Mouse (Mus musculus): ENCODE measurements around the gene Krt10. TPM values are rescaled to one million over a fixed set of nuclear protein-coding genes. Genes with fewer than 3 reads are reported as not detected.

The Krt10 gene
- polyA plus RNA-seq, 1 experiment from 2014 or later: 39.9 TPM

GRCm38 (mm10) chr11:99388661-99389060, 503 bp downstream of the Krt10 start:
- Histone ChIP-seq H3K27me3 (ENCODE audit: control insufficient read depth, insufficient read depth, low read length) (no peaks in the 10 kb centered on the region), H3K27ac (no peak overlapping the region), H3K4me3 (replicated peaks; ENCODE audit: low read length) (no peak overlapping the region), H3K9me3 (ENCODE audit: control insufficient read depth, low read length) (no peaks in the 10 kb centered on the region), H3K4me2 (replicated peaks) (no peak overlapping the region), H3K4me1 (replicated peaks; ENCODE audit: control insufficient read depth, insufficient read depth, low read length) (peaks cover 14% of the 10 kb centered on the region), H3K9ac (no peak overlapping the region), H3K36me3 (replicated peaks; ENCODE audit: control insufficient read depth, insufficient read depth) (no peaks in the 10 kb centered on the region)
- DNase-seq (ENCODE audit: low spot score) (no peak), ATAC-seq (ENCODE audit: low FRiP score) (no peak)
- WGBS: 96% methylated on average over 18 of the region's 18 CpGs

DNA sequence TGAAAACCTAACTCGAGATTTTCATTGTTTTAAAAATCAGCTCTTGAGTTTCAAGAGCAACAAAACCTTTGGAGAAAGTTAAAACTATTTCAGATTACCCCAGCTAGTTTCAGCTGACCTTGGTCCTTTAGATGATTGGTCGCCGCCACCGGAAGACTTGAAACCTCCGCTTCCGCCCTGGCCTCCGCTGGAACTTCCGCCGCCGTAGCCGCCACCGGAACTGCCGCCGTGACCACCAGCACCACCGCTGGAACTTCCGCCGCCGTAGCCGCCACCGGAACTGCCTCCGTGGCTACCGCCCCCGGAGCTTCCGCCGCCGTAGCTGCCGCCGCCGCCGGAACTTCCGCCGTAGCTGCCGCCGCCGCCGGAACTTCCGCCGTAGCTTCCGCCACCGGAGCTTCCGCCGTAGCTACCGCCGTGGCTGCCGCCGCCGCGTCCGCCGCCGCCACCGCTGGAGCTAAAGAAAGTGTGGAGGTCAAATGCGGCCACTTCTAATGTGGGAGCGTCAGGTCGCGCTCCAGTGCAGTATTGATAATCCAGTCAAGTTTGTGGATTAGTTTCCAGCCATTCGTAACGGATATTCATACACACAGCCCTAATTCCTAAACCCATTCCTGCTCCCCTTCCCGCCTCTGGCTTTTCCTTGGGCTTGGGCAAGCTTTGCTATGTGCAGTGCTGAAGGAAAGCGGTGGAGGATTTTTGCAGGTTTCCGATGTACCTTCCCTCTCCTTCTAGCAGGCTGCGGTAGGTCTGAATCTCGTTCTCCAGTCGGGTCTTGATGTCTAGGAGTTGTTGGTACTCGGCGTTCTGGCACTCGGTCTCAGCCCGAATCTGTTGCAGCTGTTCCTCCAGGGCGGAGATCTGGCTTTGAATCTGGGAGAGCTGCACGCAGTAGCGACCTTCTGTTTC, 3.1 kb downstream of the Krt10 start:
- Histone ChIP-seq H3K9me3 (ENCODE audit: control insufficient read depth, low read length) (no peaks in the 10 kb centered on the region), H3K9ac (peak overlapping the region; percentile 76), H3K4me3 (replicated peaks; ENCODE audit: low read length) (peak overlapping the region; percentile 51), H3K4me2 (replicated peaks) (peak overlapping the region; percentile 78), H3K27me3 (ENCODE audit: control insufficient read depth, insufficient read depth, low read length) (no peaks in the 10 kb centered on the region; the same call in 1 of the 2 replicates), H3K36me3 (replicated peaks; ENCODE audit: control insufficient read depth, insufficient read depth) (no peaks in the 10 kb centered on the region), H3K4me1 (replicated peaks; ENCODE audit: control insufficient read depth, insufficient read depth, low read length) (peaks cover 14% of the 10 kb centered on the region), H3K27ac (peak overlapping the region; percentile 93)
- WGBS: 3% methylated on average over 71 of the region's 71 CpGs
- ATAC-seq (ENCODE audit: low FRiP score) (peak; percentile 78), DNase-seq (ENCODE audit: low spot score) (peak; percentile 81)

- no peak overlapping the region for H3K27ac ChIP-seq
- no peaks in the 10 kb centered on the region for H3K4me1 ChIP-seq (replicated peaks; ENCODE audit: control insufficient read depth, insufficient read depth, low read length)
- H3K9ac ChIP-seq: no peak overlapping the region
- peak; percentile 79 for DNase-seq (ENCODE audit: low spot score)
- H3K27me3 ChIP-seq (ENCODE audit: control insufficient read depth, insufficient read depth, low read length): no peaks in the 10 kb centered on the region; the same call in 1 of the 2 replicates
- H3K4me2 ChIP-seq (replicated peaks): no peak overlapping the region
- no peak for ATAC-seq (ENCODE audit: low FRiP score)
- no peaks in the 10 kb centered on the region for H3K9me3 ChIP-seq (ENCODE audit: control insufficient read depth, low read length)
- H3K4me3 ChIP-seq (replicated peaks; ENCODE audit: low read length): no peak overlapping the region
- 19% methylated on average over 5 of the region's 5 CpGs for WGBS
- no peaks in the 10 kb centered on the region for H3K36me3 ChIP-seq (replicated peaks; ENCODE audit: control insufficient read depth, insufficient read depth)
These were observed 9.6 kb downstream of the Krt10 start for GRCm38 (mm10) chr11:99379568-99379967.

GRCm38 (mm10) chr11:99374803-99375202, 14.4 kb downstream of the Krt10 start, which contains the start of gene Krt28:
TSS of gene Krt28 (minus strand) at chr11:99374903.
- 83% methylated on average over 13 of the region's 13 CpGs for WGBS
- Histone ChIP-seq H3K27me3 (ENCODE audit: control insufficient read depth, insufficient read depth, low read length) (no peaks in the 10 kb centered on the region), H3K4me1 (replicated peaks; ENCODE audit: control insufficient read depth, insufficient read depth, low read length) (no peaks in the 10 kb centered on the region), H3K4me3 (replicated peaks; ENCODE audit: low read length) (no peak within 1 kb of the TSS), H3K9ac (no peak within 1 kb of the TSS), H3K36me3 (replicated peaks; ENCODE audit: control insufficient read depth, insufficient read depth) (no peaks in the 10 kb centered on the region), H3K4me2 (replicated peaks) (no peak within 1 kb of the TSS), H3K27ac (no peak within 1 kb of the TSS), H3K9me3 (ENCODE audit: control insufficient read depth, low read length) (no peaks in the 10 kb centered on the region)
- ATAC-seq (ENCODE audit: low FRiP score) (no peak), DNase-seq (ENCODE audit: low spot score) (no peak)

GRCm38 (mm10) chr11:99369853-99370451, 19.2 kb downstream of the Krt10 start:
- H3K36me3 ChIP-seq (replicated peaks; ENCODE audit: control insufficient read depth, insufficient read depth): no peaks in the 10 kb centered on the region
- no peak for DNase-seq (ENCODE audit: low spot score)
- H3K27ac ChIP-seq: no peak overlapping the region
- H3K27me3 ChIP-seq (ENCODE audit: control insufficient read depth, insufficient read depth, low read length): no peaks in the 10 kb centered on the region
- 83% methylated on average over 8 of the region's 8 CpGs for WGBS
- no peak for ATAC-seq (ENCODE audit: low FRiP score)
- no peaks in the 10 kb centered on the region for H3K9me3 ChIP-seq (ENCODE audit: control insufficient read depth, low read length)
- no peaks in the 10 kb centered on the region for H3K4me1 ChIP-seq (replicated peaks; ENCODE audit: control insufficient read depth, insufficient read depth, low read length)
- no peak overlapping the region for H3K4me3 ChIP-seq (replicated peaks; ENCODE audit: low read length)
- no peak overlapping the region for H3K9ac ChIP-seq
- no peak overlapping the region for H3K4me2 ChIP-seq (replicated peaks)

DNA sequence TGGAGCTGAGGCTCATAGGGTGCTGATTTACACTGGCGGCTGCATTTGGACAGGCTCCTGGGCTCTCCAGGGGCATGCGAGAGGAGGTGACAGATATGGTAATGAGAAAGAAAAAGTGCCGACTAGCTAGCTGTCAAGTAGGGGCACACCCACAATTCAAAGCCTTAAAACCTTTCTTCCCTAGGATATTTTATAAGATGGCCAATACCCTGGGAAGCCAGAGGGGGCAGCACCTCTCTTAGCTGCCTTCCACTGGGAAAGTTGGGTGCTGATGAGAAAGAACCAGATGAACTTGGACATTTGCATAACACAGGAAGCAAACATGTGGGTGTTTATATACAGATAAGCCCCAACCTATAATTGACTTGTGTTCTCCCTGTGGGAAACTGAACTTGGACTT, 19.9 kb downstream of the Krt10 start:
- DNase-seq (ENCODE audit: low spot score) (no peak), ATAC-seq (ENCODE audit: low FRiP score) (no peak)
- Histone ChIP-seq H3K9ac (no peak overlapping the region), H3K9me3 (ENCODE audit: control insufficient read depth, low read length) (no peaks in the 10 kb centered on the region), H3K4me3 (replicated peaks; ENCODE audit: low read length) (no peak overlapping the region), H3K4me2 (replicated peaks) (no peak overlapping the region), H3K4me1 (replicated peaks; ENCODE audit: control insufficient read depth, insufficient read depth, low read length) (no peaks in the 10 kb centered on the region), H3K27ac (no peak overlapping the region), H3K36me3 (replicated peaks; ENCODE audit: control insufficient read depth, insufficient read depth) (no peaks in the 10 kb centered on the region), H3K27me3 (ENCODE audit: control insufficient read depth, insufficient read depth, low read length) (no peaks in the 10 kb centered on the region)
- WGBS: 13% methylated on average over 3 of the region's 3 CpGs

DNA sequence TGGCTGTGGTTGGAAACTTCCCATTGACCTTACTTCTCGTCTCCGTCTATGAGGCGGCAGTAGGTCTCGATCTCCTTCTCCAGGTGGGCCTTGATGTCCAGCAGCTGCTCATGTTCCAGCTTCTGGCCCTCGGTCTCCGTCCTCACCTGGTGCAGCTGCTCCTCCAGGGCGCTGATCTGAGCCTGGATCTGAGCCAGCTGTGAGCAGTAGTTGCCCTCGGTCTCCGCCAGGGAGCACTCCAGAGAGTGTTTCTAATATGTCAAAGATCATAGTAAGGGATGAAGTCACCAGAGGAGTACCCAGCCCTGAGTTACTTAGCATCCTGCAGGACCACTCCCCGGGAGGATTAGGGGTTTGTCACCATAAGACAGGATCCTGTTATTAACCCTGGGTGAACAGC, 22.4 kb downstream of the Krt10 start:
- H3K9ac ChIP-seq: no peak overlapping the region
- DNase-seq (ENCODE audit: low spot score) (no peak), ATAC-seq (ENCODE audit: low FRiP score) (no peak)
- no peak overlapping the region for H3K4me2 ChIP-seq (replicated peaks)
- H3K27me3 ChIP-seq (ENCODE audit: control insufficient read depth, insufficient read depth, low read length): no peaks in the 10 kb centered on the region
- no peak overlapping the region for H3K4me3 ChIP-seq (replicated peaks; ENCODE audit: low read length)
- no peaks in the 10 kb centered on the region for H3K9me3 ChIP-seq (ENCODE audit: control insufficient read depth, low read length)
- H3K36me3 ChIP-seq (replicated peaks; ENCODE audit: control insufficient read depth, insufficient read depth): no peaks in the 10 kb centered on the region
- H3K4me1 ChIP-seq (replicated peaks; ENCODE audit: control insufficient read depth, insufficient read depth, low read length): no peaks in the 10 kb centered on the region
- no peak overlapping the region for H3K27ac ChIP-seq
- WGBS: 46% methylated on average over 10 of the region's 10 CpGs

GRCm38 (mm10) chr11:99364412-99364811, 24.8 kb downstream of the Krt10 start:
- Histone ChIP-seq H3K9ac (no peak overlapping the region), H3K27me3 (ENCODE audit: control insufficient read depth, insufficient read depth, low read length) (no peaks in the 10 kb centered on the region), H3K4me2 (replicated peaks) (no peak overlapping the region), H3K27ac (no peak overlapping the region), H3K9me3 (ENCODE audit: control insufficient read depth, low read length) (no peaks in the 10 kb centered on the region), H3K36me3 (replicated peaks; ENCODE audit: control insufficient read depth, insufficient read depth) (no peaks in the 10 kb centered on the region), H3K4me3 (replicated peaks; ENCODE audit: low read length) (no peak overlapping the region), H3K4me1 (replicated peaks; ENCODE audit: control insufficient read depth, insufficient read depth, low read length) (no peaks in the 10 kb centered on the region)
- 28% methylated on average over 9 of the region's 9 CpGs for WGBS
- ATAC-seq (ENCODE audit: low FRiP score): no peak
- peak; percentile 73 for DNase-seq (ENCODE audit: low spot score)

DNA sequence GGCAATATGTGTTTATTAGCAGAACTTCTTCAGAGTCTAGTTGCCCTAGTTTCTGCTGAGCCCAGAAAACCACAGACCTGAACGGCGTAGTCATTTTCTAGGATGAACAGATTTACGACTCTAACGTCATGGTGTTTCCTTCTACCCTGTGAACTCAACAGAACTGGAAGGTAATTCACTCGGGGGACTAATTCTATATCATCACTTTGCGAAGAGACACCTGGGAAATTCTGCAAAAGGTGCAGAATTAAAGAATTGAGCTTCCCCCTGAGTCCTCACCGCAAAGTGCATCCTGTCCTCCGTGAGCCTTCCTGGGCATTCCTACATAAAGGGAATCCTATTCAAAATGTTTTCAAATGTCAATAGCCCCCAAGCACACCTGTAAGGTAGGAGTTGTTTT, 27.7 kb downstream of the Krt10 start:
- H3K9ac ChIP-seq: no peak overlapping the region
- H3K27me3 ChIP-seq (ENCODE audit: control insufficient read depth, insufficient read depth, low read length): no peaks in the 10 kb centered on the region
- DNase-seq (ENCODE audit: low spot score) (no peak), ATAC-seq (ENCODE audit: low FRiP score) (no peak)
- H3K9me3 ChIP-seq (ENCODE audit: control insufficient read depth, low read length): no peaks in the 10 kb centered on the region
- H3K27ac ChIP-seq: no peak overlapping the region
- no peak overlapping the region for H3K4me3 ChIP-seq (replicated peaks; ENCODE audit: low read length)
- H3K36me3 ChIP-seq (replicated peaks; ENCODE audit: control insufficient read depth, insufficient read depth): no peaks in the 10 kb centered on the region
- WGBS: 89% methylated on average over 8 of the region's 8 CpGs
- no peaks in the 10 kb centered on the region for H3K4me1 ChIP-seq (replicated peaks; ENCODE audit: control insufficient read depth, insufficient read depth, low read length)
- H3K4me2 ChIP-seq (replicated peaks): no peak overlapping the region
